15 mouse cellular contexts compared by ENCODE assay signal in the genomic region with DNA sequence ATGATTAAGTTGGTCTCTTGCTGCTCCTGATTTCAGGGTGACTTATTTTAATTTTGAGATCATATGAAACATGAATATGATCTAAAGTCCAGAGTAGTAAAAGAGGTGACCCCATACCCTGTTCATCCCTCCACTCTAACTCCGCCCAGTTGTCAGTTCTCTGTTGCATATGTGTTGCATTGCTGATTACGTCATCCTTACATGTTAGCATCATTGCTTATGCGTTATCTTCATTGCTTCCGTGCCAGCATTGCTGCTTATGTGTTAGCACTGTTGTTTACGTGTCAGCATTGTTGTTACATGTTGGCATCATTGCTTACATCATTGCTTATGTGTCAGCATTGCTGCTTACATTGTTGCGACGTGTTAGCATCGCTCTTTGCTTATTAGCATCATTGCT. TPM values are rescaled to one million over a fixed set of nuclear protein-coding genes. Genes with fewer than 3 reads are reported as not detected.
DNase-seq lines count a peak whose midpoint lies in the region; ATAC-seq and TF ChIP-seq lines count a peak whose summit lies in the region.
"Had no signal": no experiment of that assay in that cellular context is flagged by ENCODE, and none has a peak within 500 bp of the region (broad histone marks: within the 10 kb centered on the region; RNA-seq: fewer than 3 reads in every experiment).

No protein-coding gene starts in this region.

- ATAC-seq in forebrain, embryonic 11.5 days (replicated peaks; ENCODE audit: low FRiP score), result no peak
- no peak for ATAC-seq in forebrain, embryonic 12.5 days (ENCODE audit: low FRiP score)
- ATAC-seq in hindbrain, embryonic 15.5 days (ENCODE audit: low FRiP score, low read depth), result no peak
- ATAC-seq in lung, postnatal 0 days, result no peak
- no peak for ATAC-seq in limb, embryonic 15.5 days (ENCODE audit: insufficient number of reproducible peaks, low FRiP score, low TSS enrichment, low read depth)

- no peaks in the 10 kb centered on the region for H3K36me3 ChIP-seq in forebrain, embryonic 11.5 days (ENCODE audit: control insufficient read depth, insufficient read depth, low read length)
- no peaks in the 10 kb centered on the region for H3K36me3 ChIP-seq in forebrain, embryonic 12.5 days (replicated peaks)
- H3K36me3 ChIP-seq in hindbrain, embryonic 15.5 days, result no peaks in the 10 kb centered on the region
- peaks cover 10% of the 10 kb centered on the region; the same call in 1 of the 2 replicates for H3K36me3 ChIP-seq in hindbrain, embryonic 10.5 days
- no peaks in the 10 kb centered on the region for H3K36me3 ChIP-seq in lung, postnatal 0 days (ENCODE audit: insufficient read depth, low read length)
- no peaks in the 10 kb centered on the region for H3K36me3 ChIP-seq in limb, embryonic 15.5 days
- H3K36me3 ChIP-seq: liver, embryonic 15.5 days had no signal

- 0 out of 2 replicates have a peak overlapping the region, but pooled peaks have one; percentile 75 for H3K27ac ChIP-seq in forebrain, embryonic 11.5 days (ENCODE audit: low read depth, low read length)
- H3K27ac ChIP-seq in forebrain, embryonic 12.5 days, result no peak overlapping the region
- H3K27ac ChIP-seq in hindbrain, embryonic 15.5 days (replicated peaks), result peak overlapping the region; percentile 80; the same call in 1 of the 2 replicates
- no peak overlapping the region for H3K27ac ChIP-seq in hindbrain, embryonic 10.5 days
- peak overlapping the region; percentile 90 for H3K27ac ChIP-seq in lung, postnatal 0 days (ENCODE audit: low read length)
- peak overlapping the region; percentile 85; the same call in 1 of the 2 replicates for H3K27ac ChIP-seq in limb, embryonic 15.5 days

- TF ChIP-seq POLR2A in lung, adult 2 months (IDR thresholded peaks at IDR 0.05; ENCODE audit: borderline replicate concordance, extremely low read depth, low read depth, low read length), result no peak

- TF ChIP-seq CTCF in lung, postnatal 0 days (IDR thresholded peaks at IDR 0.05), result no peak
- no peak for TF ChIP-seq CTCF in lung, adult 2 months (IDR thresholded peaks at IDR 0.05; ENCODE audit: insufficient read depth, low read length)

- peaks cover 31% of the 10 kb centered on the region for H3K4me1 ChIP-seq in forebrain, embryonic 11.5 days (replicated peaks; ENCODE audit: control insufficient read depth, insufficient read depth, low read length)
- peaks cover 81% of the 10 kb centered on the region for H3K4me1 ChIP-seq in forebrain, embryonic 12.5 days
- peaks cover 55% of the 10 kb centered on the region for H3K4me1 ChIP-seq in hindbrain, embryonic 15.5 days (replicated peaks)
- peaks cover 76% of the 10 kb centered on the region for H3K4me1 ChIP-seq in hindbrain, embryonic 10.5 days (replicated peaks)
- peaks cover 34% of the 10 kb centered on the region for H3K4me1 ChIP-seq in lung, postnatal 0 days (ENCODE audit: insufficient read depth, low read depth, low read length)
- H3K4me1 ChIP-seq in lung, adult 2 months (ENCODE audit: control insufficient read depth, insufficient read depth, low read length), result peaks cover 53% of the 10 kb centered on the region
- peaks cover 53% of the 10 kb centered on the region for H3K4me1 ChIP-seq in limb, embryonic 15.5 days

- H3K9me3 ChIP-seq in forebrain, embryonic 11.5 days (ENCODE audit: control insufficient read depth, low read length), result no peaks in the 10 kb centered on the region
- H3K9me3 ChIP-seq in forebrain, embryonic 12.5 days, result no peaks in the 10 kb centered on the region
- no peaks in the 10 kb centered on the region for H3K9me3 ChIP-seq in hindbrain, embryonic 15.5 days
- H3K9me3 ChIP-seq in hindbrain, embryonic 10.5 days, result no peaks in the 10 kb centered on the region
- H3K9me3 ChIP-seq in lung, postnatal 0 days (ENCODE audit: low read length), result no peaks in the 10 kb centered on the region
- no peaks in the 10 kb centered on the region for H3K9me3 ChIP-seq in limb, embryonic 15.5 days
- H3K9me3 ChIP-seq: liver, embryonic 15.5 days had no signal

- no peak for DNase-seq in forebrain, embryonic 11.5 days (ENCODE audit: low spot score)
- DNase-seq in hindbrain, embryonic 10.5 days (ENCODE audit: low spot score), result no peak
- DNase-seq in lung, postnatal 0 days (ENCODE audit: low spot score), result no peak
- DNase-seq in lung, adult 2 months, result no peak
- no peak for DNase-seq in urinary bladder, postnatal 10 days (ENCODE audit: low spot score)
- DNase-seq: adrenal gland, adult 2 months; cerebellum, adult 8-10 months; heart, adult 18-20 months; right cerebral cortex, adult 18-20 months; spleen, adult 18-20 months had no signal

- 83% methylated on average over 8 of the region's 8 CpGs for WGBS in forebrain, embryonic 11.5 days
- 83% methylated on average over 8 of the region's 8 CpGs for WGBS in forebrain, embryonic 12.5 days
- 79% methylated on average over 8 of the region's 8 CpGs for WGBS in hindbrain, embryonic 15.5 days
- 86% methylated on average over 8 of the region's 8 CpGs for WGBS in hindbrain, embryonic 10.5 days
- 82% methylated on average over 8 of the region's 8 CpGs for WGBS in lung, postnatal 0 days
- 65% methylated on average over 8 of the region's 8 CpGs for WGBS in lung, adult 2 months
- WGBS in limb, embryonic 15.5 days, result 89% methylated on average over 8 of the region's 8 CpGs

- H3K27me3 ChIP-seq in forebrain, embryonic 11.5 days (ENCODE audit: control insufficient read depth, insufficient read depth, low read length), result no peaks in the 10 kb centered on the region
- H3K27me3 ChIP-seq in forebrain, embryonic 12.5 days, result no peaks in the 10 kb centered on the region
- H3K27me3 ChIP-seq in hindbrain, embryonic 15.5 days, result no peaks in the 10 kb centered on the region
- no peaks in the 10 kb centered on the region for H3K27me3 ChIP-seq in hindbrain, embryonic 10.5 days (ENCODE audit: insufficient read depth, poor library complexity, severe bottlenecking)
- no peaks in the 10 kb centered on the region for H3K27me3 ChIP-seq in lung, postnatal 0 days (replicated peaks; ENCODE audit: insufficient read depth, low read length)
- no peaks in the 10 kb centered on the region for H3K27me3 ChIP-seq in limb, embryonic 15.5 days
- H3K27me3 ChIP-seq: liver, embryonic 15.5 days had no signal

- H3K9ac ChIP-seq in forebrain, embryonic 11.5 days (ENCODE audit: low read length), result no peak overlapping the region
- H3K9ac ChIP-seq in forebrain, embryonic 12.5 days, result no peak overlapping the region
- no peak overlapping the region for H3K9ac ChIP-seq in hindbrain, embryonic 15.5 days
- no peak overlapping the region for H3K9ac ChIP-seq in lung, postnatal 0 days (replicated peaks; ENCODE audit: low read depth)
- H3K9ac ChIP-seq in limb, embryonic 15.5 days, result no peak overlapping the region
- H3K9ac ChIP-seq: liver, embryonic 15.5 days had no signal

- no peak for TF ChIP-seq EP300 in lung, postnatal 0 days (IDR thresholded peaks at IDR 0.05)

- no peak overlapping the region for H3K4me3 ChIP-seq in forebrain, embryonic 11.5 days (ENCODE audit: low read depth, low read length)
- no peak overlapping the region for H3K4me3 ChIP-seq in forebrain, embryonic 12.5 days (replicated peaks)
- H3K4me3 ChIP-seq in hindbrain, embryonic 15.5 days, result no peak overlapping the region
- H3K4me3 ChIP-seq in hindbrain, embryonic 10.5 days, result no peak overlapping the region
- H3K4me3 ChIP-seq in lung, postnatal 0 days (ENCODE audit: low read depth, low read length), result no peak overlapping the region
- no peak overlapping the region for H3K4me3 ChIP-seq in lung, adult 2 months (replicated peaks; ENCODE audit: extremely low read depth, low read depth, low read length)
- H3K4me3 ChIP-seq in limb, embryonic 15.5 days, result no peak overlapping the region
- H3K4me3 ChIP-seq: liver, embryonic 15.5 days had no signal

- no peak overlapping the region for H3K4me2 ChIP-seq in forebrain, embryonic 11.5 days (ENCODE audit: low read depth, low read length, severe bottlenecking)
- no peak overlapping the region for H3K4me2 ChIP-seq in forebrain, embryonic 12.5 days
- no peak overlapping the region for H3K4me2 ChIP-seq in hindbrain, embryonic 15.5 days
- H3K4me2 ChIP-seq in lung, postnatal 0 days (replicated peaks; ENCODE audit: low read depth, low read length), result no peak overlapping the region
- no peak overlapping the region for H3K4me2 ChIP-seq in limb, embryonic 15.5 days
- H3K4me2 ChIP-seq: liver, embryonic 15.5 days; midbrain, embryonic 11.5 days had no signal

RNA-seq across cellular contexts. Expression of gene Trak1, which starts 51.8 kb away (rescaled TPM):
- polyA plus RNA-seq in forebrain, embryonic 11.5 days (2014; fragmentation: Nextera tagmentation; extraction: Ambion mirVana), result 33.5 and 36.4 TPM in 2 replicates
- 41.2 and 45.3 TPM in 2 replicates for polyA plus RNA-seq in forebrain, embryonic 12.5 days (2016; fragmentation: Nextera tagmentation; extraction: Ambion mirVana)
- 58.3 and 58.4 TPM in 2 replicates for polyA plus RNA-seq in hindbrain, embryonic 15.5 days (2015; fragmentation: Nextera tagmentation; extraction: Ambion mirVana)
- polyA plus RNA-seq in hindbrain, embryonic 10.5 days (2016; fragmentation: Nextera tagmentation; extraction: Ambion mirVana), result 24.1 and 33.1 TPM in 2 replicates
- 27.1 and 28.6 TPM in 2 replicates for polyA plus RNA-seq in lung, postnatal 0 days (2015; fragmentation: Nextera tagmentation; extraction: Ambion mirVana)
- polyA plus RNA-seq in lung, adult 2 months (2012; rRNA removed), result 73.9 and 88.5 TPM in 2 replicates
- 22.5 and 25.9 TPM in 2 replicates for polyA plus RNA-seq in limb, embryonic 15.5 days (2015; fragmentation: Nextera tagmentation; extraction: Ambion mirVana)

Comparison
In these comparisons a context has a peak if more than half of its experiments do, and no peak if none do; other contexts are left out.
1. H3K27ac ChIP-seq: peak in forebrain, embryonic 11.5 days (single experiment), hindbrain, embryonic 15.5 days (single experiment), lung, postnatal 0 days (single experiment) and limb, embryonic 15.5 days (single experiment); none in forebrain, embryonic 12.5 days (single experiment) and hindbrain, embryonic 10.5 days (single experiment).